Mouse (Mus musculus) brain, embryonic 14.5 days (tissue): ENCODE data around the gene Maml2.

Experiments used
- CTCF ChIP-seq: fragments of 200-500 bp; IDR thresholded peaks from 2 replicates; pipeline ENCODE4 v1.5.1; 2012; ENCODE audit warnings: inconsistent platforms, mild to moderate bottlenecking, moderate library complexity, borderline replicate concordance; ENCODE audit not compliant: insufficient read depth, insufficient read length; ENCODE audit errors: extremely low read depth
- POLR2A ChIP-seq: fragments of 200-500 bp; IDR thresholded peaks from 2 replicates; pipeline ENCODE4 v1.6.1; 2012; ENCODE audit warnings: mild to moderate bottlenecking, inconsistent platforms, borderline replicate concordance; ENCODE audit not compliant: poor library complexity, insufficient read depth, insufficient read length, severe bottlenecking; ENCODE audit errors: extremely low read depth

GRCm38 (mm10) chr9:13748404-13748797 is 450.6 kb downstream of the Maml2 start, which contains the start of gene Mtmr2:
- TF ChIP-seq POLR2A, result no peak
- TF ChIP-seq CTCF, result no peak
